Mouse (Mus musculus) myocyte (in vitro differentiated cells): ENCODE data around the gene Cflar.

Experiments
- E2F4 ChIP-seq: IDR thresholded peaks from one replicate; pipeline ENCODE4 v1.6.1; 2011; ENCODE audit warnings: mild to moderate bottlenecking, control low read depth, moderate library complexity; ENCODE audit not compliant: insufficient read depth
- POLR2A ChIP-seq: IDR thresholded peaks from one replicate; pipeline ENCODE4 v1.6.1; 2011; ENCODE audit warnings: low read depth, mild to moderate bottlenecking, control low read depth, moderate library complexity; ENCODE audit not compliant: insufficient read length
- POLR2AphosphoS2 ChIP-seq: IDR thresholded peaks from one replicate; pipeline ENCODE4 v1.6.1; 2011; ENCODE audit warnings: low read depth, control low read depth; ENCODE audit not compliant: insufficient read length
- REST ChIP-seq: IDR thresholded peaks from one replicate; pipeline ENCODE4 v1.6.1; 2011; ENCODE audit warnings: mild to moderate bottlenecking, control low read depth, moderate library complexity; ENCODE audit not compliant: insufficient read depth, insufficient read length
- TCF12 ChIP-seq: IDR thresholded peaks from one replicate; pipeline ENCODE4 v1.6.1; 2011; ENCODE audit warnings: mild to moderate bottlenecking, control low read depth; ENCODE audit not compliant: poor library complexity, insufficient read depth, severe bottlenecking

DNA sequence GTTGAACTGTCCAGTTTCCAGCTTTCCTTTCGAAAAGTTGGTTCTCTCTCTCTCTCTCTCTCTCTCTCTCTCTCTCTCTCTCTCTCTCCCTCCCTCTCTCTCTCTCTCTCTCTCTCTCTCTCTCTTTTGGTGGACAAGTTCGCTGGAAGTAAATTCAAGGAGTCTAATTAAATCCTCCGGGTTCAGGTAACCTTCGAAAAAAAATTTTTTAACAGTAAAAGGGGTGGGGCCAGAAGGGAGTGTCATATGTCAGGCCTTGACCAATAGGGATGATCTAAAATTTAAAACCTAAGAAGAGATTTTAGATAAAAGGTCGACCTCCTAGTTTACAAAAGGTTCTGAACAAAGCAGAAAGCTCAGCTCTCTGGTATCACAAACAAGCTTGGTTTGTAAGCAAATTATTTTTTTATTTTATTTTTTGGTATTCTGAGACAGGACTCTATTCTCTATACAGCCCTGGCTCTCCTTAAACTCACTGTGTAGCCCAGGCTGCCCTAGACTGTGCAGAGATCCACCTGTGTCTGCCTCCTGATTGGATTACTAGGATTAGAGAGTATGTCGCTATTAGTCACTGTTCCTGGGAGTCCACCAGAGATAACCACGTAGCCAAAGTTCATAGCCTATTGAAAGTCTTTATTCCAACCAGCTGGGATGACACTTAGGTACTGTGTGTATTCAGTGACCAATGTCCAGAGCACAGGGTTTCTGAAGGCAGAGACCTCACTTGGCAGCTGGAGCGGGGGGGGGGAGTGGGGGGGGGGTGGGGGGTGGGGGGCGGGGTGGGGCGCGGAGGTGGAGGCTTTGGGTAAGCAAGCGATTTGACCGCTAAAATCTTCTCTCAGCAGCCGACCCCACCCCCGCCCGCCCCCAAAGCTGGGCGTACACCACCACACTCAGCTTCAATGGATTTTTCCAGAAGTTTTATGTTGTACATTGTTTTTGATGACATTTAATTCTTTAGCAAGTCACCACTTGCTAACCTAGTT lies 1.1 kb downstream of the Cflar start:
- TF ChIP-seq POLR2AphosphoS2, result no peak
- TF ChIP-seq TCF12, result no peak
- no peak for TF ChIP-seq E2F4
- TF ChIP-seq POLR2A, result peak; percentile 36
- TF ChIP-seq REST, result no peak
